Mouse (Mus musculus): Measurements from ENCODE around the gene Calm4.

- TF ChIP-seq CHD2 (IDR thresholded peaks at IDR 0.05; ENCODE audit: low read depth, low read length): no peak
- no peak for TF ChIP-seq HCFC1 (IDR thresholded peaks at IDR 0.05; ENCODE audit: borderline replicate concordance, insufficient read depth, low read length)
- TF ChIP-seq ZNF384 (IDR thresholded peaks at IDR 0.05; ENCODE audit: low read depth, low read length): no peak
- TF ChIP-seq MAFK (IDR thresholded peaks at IDR 0.05; ENCODE audit: insufficient read depth, low read depth, low read length): no peak
- no peak for TF ChIP-seq ZC3H11A (IDR thresholded peaks at IDR 0.05; ENCODE audit: borderline replicate concordance, low read depth, low read length)
These were observed 15.5 kb upstream of the Calm4 start for GRCm38 (mm10) chr13:3822105-3822504.
